Mouse (Mus musculus) spleen, adult 2 months (tissue): ENCODE measurements around the gene Ocln. TPM values are rescaled to one million over a fixed set of nuclear protein-coding genes. Genes with fewer than 3 reads are reported as not detected.

ENCODE experiments used
- DNase-seq, 2 experiments: peaks; one replicate each; pipeline versions ENCODE4 v3.0.0 to v3.0.0-alpha.2; 2012 to 2021; ENCODE audit warnings: low spot score in 2 of 2, low read depth in 1 of 2
- H3K27ac ChIP-seq: fragments of 200-500 bp; 2 replicates; pipeline ENCODE4 v1.5.1; 2012; ENCODE audit warnings: low read length, inconsistent platforms; ENCODE audit not compliant: insufficient read depth
- H3K27me3 ChIP-seq: fragments of 200-500 bp; 2 replicates; pipeline ENCODE4 v1.6.1; 2012; ENCODE audit warnings: mild to moderate bottlenecking, moderate library complexity, low read length, inconsistent platforms; ENCODE audit not compliant: control insufficient read depth, insufficient read depth
- H3K36me3 ChIP-seq: fragments of 200-500 bp; 2 replicates; pipeline ENCODE4 v1.6.1; 2012; ENCODE audit warnings: mild to moderate bottlenecking, low read length, inconsistent platforms; ENCODE audit not compliant: control insufficient read depth, insufficient read depth
- H3K4me1 ChIP-seq: fragments of 200-500 bp; 2 replicates; pipeline ENCODE4 v1.6.1; 2011; ENCODE audit warnings: inconsistent platforms; ENCODE audit not compliant: control insufficient read depth, insufficient read depth, insufficient read length
- H3K4me3 ChIP-seq: fragments of 200-500 bp; 2 replicates; pipeline ENCODE4 v1.5.1; 2011; ENCODE audit warnings: mild to moderate bottlenecking, inconsistent platforms; ENCODE audit not compliant: insufficient read depth, insufficient read length; ENCODE audit errors: extremely low read depth
- CTCF ChIP-seq: fragments of 200-500 bp; IDR thresholded peaks from 2 replicates; pipeline ENCODE4 v1.5.1; 2011; ENCODE audit warnings: mild to moderate bottlenecking, inconsistent platforms; ENCODE audit not compliant: insufficient read depth, insufficient read length, insufficient replicate concordance; ENCODE audit errors: extremely low read depth
- POLR2A ChIP-seq: fragments of 200-500 bp; IDR thresholded peaks from 2 replicates; pipeline ENCODE4 v1.6.1; 2011; ENCODE audit warnings: low read depth, low read length, inconsistent platforms
- WGBS: fragments of 180-500 bp; shearing (Covaris S2); methylation state at CpG from one replicate; pipeline ENCODE4 v1.1.7; 2018; 5-methylcytosine and 5-hydroxymethylcytosine counted together
- polyA plus RNA-seq: library from polyadenylated mRNA; depleted of rRNA; stranded (reverse); fragments of >200 nt; gene quantifications from 2 replicates; pipeline ENCODE4 v1.2.3, GENCODE M21; 2012

Gene Ocln
- polyA plus RNA-seq, 1 experiment: 0.09 TPM

GRCm38 (mm10) chr13:100594041-100594792, 41.7 kb upstream of the Ocln start:
- Histone ChIP-seq H3K27me3 (no peaks in the 10 kb centered on the region), H3K36me3 (no peaks in the 10 kb centered on the region; the same call in 1 of the 2 replicates), H3K4me1 (no peaks in the 10 kb centered on the region), H3K27ac (peak overlapping the region; percentile 59), H3K4me3 (no peak overlapping the region; the same call in 1 of the 2 replicates)
- TF ChIP-seq CTCF (no peak), POLR2A (no peak)
- DNase-seq: peak in 1 of 2 experiments; percentile 64
- WGBS: 48% methylated on average over 11 of the region's 17 CpGs

DNA sequence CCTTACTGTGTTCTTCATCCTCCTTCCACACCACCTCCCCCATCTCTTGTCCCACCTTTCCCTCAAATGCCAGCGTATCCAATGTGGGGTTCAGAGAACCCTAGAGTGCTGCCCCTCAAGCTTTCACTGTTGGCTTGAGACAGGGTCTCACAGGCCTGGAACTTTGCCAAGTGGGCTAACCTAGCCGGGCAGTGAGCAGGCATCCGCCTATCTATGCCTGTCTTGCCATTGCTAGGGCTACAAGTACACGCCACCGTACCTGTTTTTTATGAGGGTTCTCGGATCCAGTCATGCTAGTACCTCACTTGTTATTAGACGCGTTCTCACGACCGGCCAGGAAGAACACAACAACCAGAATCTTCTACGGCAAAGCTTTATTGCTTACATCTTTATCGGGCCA, 36.1 kb upstream of the Ocln start:
- Histone ChIP-seq H3K4me1 (no peaks in the 10 kb centered on the region), H3K36me3 (peaks cover 3% of the 10 kb centered on the region), H3K27ac (peak overlapping the region; percentile 87), H3K4me3 (peak overlapping the region; percentile 58; the same call in 1 of the 2 replicates), H3K27me3 (no peaks in the 10 kb centered on the region)
- no peak for DNase-seq
- TF ChIP-seq POLR2A (no peak), CTCF (no peak)
- 71% methylated on average over 12 of the region's 12 CpGs for WGBS

DNA sequence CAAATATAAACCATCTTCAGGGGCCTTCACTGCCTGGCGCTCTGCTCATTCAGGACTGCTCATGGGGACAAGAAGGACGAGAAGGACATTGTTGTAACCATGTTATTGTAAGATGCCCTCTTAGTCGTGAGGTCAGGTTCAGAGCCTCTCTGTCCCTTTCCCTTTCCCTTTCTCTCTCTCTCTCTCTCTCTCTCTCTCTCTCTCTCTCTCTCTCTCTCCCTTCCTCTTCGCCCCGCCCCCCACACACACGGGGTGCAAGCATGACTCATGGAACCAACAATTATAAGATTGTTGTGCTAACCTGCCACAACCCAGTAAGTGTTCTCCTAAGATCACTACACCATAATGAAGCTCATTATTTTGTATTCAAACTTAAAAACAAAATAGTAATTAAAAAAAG, 29.6 kb upstream of the Ocln start:
- Histone ChIP-seq H3K27me3 (no peaks in the 10 kb centered on the region), H3K4me1 (no peaks in the 10 kb centered on the region), H3K27ac (no peak overlapping the region), H3K36me3 (no peaks in the 10 kb centered on the region; the same call in 1 of the 2 replicates), H3K4me3 (no peak overlapping the region)
- no peak for DNase-seq
- WGBS: 57% methylated on average over 6 of the region's 6 CpGs
- TF ChIP-seq CTCF (no peak), POLR2A (no peak)

DNA sequence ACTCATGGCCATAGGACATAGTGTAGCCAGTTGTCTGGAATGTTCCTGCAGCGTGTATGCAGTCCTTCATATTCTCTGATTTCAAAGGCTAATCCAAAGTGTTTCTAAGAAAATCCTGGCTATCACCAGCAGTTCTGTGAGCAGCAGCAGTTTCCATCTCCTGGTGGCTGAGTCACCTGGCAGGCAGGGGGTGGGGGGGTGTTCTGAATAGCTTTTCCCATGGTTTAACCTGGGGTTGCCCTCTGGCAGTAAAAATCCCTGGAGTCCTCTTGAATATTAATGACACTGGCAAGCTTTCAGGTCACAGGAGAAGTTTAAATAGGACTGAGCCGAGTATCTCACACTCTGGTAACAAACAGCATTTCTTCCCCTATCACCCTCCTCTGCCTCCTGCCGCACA, 29.2 kb upstream of the Ocln start:
- no peak overlapping the region for H3K27ac ChIP-seq
- H3K4me3 ChIP-seq: no peak overlapping the region
- H3K27me3 ChIP-seq: no peaks in the 10 kb centered on the region
- H3K4me1 ChIP-seq: no peaks in the 10 kb centered on the region
- TF ChIP-seq CTCF (no peak), POLR2A (no peak)
- no peak for DNase-seq
- 67% methylated on average over 3 of the region's 3 CpGs for WGBS
- H3K36me3 ChIP-seq: no peaks in the 10 kb centered on the region

DNA sequence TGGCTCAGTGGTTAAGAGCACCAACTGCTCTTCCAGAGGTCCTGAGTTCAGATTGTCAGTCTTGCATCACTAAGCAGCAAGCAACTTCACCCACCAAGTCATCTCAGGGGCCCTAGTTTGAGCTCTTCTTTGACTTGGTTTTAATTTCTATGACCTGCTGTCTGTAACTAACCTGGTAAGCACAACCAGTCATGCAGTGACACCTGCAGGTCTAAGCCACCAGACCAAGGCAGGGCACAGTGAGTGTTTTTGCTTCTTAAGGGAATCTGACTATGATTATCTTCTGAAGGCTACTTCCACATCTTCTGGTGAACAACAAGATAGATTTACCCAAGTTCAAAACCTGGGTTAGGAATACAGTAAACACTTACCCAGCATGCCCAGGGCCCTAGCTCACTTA, 27.4 kb upstream of the Ocln start:
- no peaks in the 10 kb centered on the region for H3K36me3 ChIP-seq
- no peak for TF ChIP-seq POLR2A
- no peak for TF ChIP-seq CTCF
- no peaks in the 10 kb centered on the region for H3K4me1 ChIP-seq
- no peak for DNase-seq
- H3K4me3 ChIP-seq: no peak overlapping the region
- no peaks in the 10 kb centered on the region for H3K27me3 ChIP-seq
- H3K27ac ChIP-seq: no peak overlapping the region

- 68% methylated on average over 3 of the region's 3 CpGs for WGBS
- DNase-seq: no peak
- Histone ChIP-seq H3K27ac (no peak overlapping the region), H3K36me3 (no peaks in the 10 kb centered on the region), H3K27me3 (no peaks in the 10 kb centered on the region), H3K4me3 (no peak overlapping the region), H3K4me1 (no peaks in the 10 kb centered on the region)
- TF ChIP-seq CTCF (no peak), POLR2A (no peak)
These were observed 26.7 kb upstream of the Ocln start for GRCm38 (mm10) chr13:100579220-100579619.

- DNase-seq: peak in 1 of 2 experiments; percentile 80
- TF ChIP-seq CTCF (no peak), POLR2A (no peak)
- Histone ChIP-seq H3K27ac (no peak overlapping the region), H3K4me3 (no peak overlapping the region), H3K27me3 (no peaks in the 10 kb centered on the region), H3K36me3 (no peaks in the 10 kb centered on the region), H3K4me1 (no peaks in the 10 kb centered on the region)
- 13% methylated on average over 2 of the region's 2 CpGs for WGBS
These were observed 23.4 kb upstream of the Ocln start for GRCm38 (mm10) chr13:100575950-100576349.
